Mouse (Mus musculus): Measurements from ENCODE around the gene Kcna4.

Kcna4 gene

DNA sequence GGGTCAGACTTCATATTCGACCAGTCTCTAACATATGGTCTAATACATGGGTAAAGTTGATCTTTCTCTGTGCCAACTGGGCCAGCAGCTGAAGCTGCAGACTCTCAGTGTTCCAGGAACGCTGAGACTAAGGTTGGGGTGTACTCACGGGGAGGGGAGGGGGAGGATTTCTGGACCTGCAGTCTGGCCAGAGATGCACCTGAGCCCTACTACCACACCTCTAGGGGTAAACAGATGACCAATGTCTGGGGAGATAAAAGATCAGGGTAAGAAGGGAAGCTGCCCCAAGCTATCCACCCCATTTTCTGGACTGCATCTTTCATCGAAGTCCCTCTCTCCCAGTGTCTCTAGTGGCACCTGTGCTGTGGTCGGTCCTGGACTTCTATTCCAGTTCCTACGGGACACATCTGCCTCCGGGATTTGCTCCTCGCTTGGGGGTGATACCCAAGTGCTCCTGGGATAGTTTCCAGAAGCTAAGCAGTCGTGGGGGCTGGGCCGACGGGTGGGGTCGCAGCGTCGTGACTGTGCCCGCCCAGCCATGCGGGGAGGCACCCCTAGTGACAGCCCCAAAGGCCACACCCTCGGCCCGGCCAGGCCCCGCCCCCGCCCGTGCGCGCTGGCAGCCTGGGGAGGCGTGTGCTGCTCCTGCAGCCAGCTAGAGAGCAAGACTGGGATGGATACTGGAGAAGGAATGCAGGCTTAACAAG, at the start of gene Kcna4:
TSS of gene Kcna4 (plus strand) at position 650 of the 707 bp plus-strand sequence.
- DNase-seq (ENCODE audit: low spot score in 2 of 2): peak; percentile 84 to 87

DNA sequence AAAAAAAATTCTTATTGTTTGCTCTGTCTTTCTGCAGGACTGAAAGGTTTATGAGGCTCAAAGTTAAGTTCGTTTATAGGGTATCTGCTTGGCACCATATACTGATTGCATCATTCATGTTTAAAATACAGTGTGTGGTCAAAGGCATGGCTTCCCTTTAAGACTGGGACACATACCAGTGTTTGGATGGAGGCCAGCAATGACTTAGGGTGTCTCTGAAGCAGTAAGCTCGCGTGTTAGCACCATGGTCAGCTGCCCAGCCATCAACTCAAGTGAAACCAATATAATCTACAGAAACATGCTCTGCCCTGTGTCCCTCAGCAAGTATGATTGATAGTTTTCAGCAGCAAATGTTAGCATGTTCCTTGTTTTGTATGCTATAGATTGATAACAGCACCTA, 32.3 kb upstream of the Kcna4 start:
- no peak for DNase-seq (ENCODE audit: low spot score in 2 of 2)

DNA sequence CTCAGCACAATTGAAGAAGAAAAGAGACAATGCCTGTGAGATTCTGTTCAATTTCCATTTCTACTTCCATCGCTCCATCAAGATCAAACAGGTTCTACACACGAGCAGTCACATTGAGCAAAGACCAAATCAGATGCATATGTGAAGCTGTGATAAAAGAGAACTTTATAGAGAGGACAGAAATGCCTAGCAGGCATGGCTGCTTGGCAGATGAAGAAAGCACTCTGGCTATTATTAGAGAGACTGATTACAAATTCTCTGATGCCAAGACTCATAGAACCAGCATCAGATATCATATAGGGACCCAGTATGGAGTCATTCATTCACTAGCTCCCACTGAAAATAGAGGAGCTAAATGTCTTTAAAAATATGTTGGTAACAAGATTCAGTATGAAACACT, 24.2 kb upstream of the Kcna4 start:
- DNase-seq (ENCODE audit: low spot score in 2 of 2): no peak

DNA sequence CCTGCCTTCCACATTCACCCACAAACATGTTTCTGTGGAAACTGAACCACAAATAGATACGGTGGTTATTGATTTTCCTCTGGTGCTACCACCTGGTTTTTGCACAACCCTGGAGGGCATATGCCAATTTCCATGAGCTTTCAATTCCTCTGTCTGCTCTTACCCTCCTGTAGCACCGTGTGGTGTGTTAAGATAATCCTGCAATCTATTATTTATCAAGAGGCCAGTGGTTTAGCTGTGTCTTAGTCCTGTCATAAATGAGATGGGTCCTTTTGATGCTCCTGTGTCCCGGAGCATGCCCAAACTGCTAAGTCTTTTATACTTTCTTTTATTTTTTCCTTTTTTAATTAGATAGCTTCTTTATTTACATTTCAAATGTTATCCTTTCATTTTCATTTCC, 20.4 kb upstream of the Kcna4 start:
- DNase-seq (ENCODE audit: low spot score in 2 of 2): no peak

GRCm38 (mm10) chr2:107290697-107291019, 219 bp downstream of the Kcna4 start:
- DNase-seq (ENCODE audit: low spot score in 2 of 2): no peak

DNA sequence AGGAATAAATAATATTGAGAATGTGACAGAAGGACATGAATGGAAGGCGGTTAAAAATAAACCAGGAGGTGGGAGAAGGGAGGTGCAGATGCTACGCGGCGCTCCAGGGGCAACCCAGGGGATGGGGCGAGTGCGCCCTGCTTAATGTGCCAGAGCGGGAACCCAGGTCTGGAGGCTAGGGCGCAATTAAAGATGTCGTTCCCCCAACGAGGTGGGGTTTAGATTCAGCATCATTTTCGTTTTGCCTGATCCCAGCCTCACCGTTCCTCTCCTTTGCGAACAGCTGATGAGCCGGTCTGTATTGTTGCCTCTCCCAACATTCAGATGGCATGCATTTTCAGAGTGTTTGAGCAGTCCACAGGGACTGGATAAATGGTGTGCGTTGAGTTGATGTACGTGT, 703 bp downstream of the Kcna4 start:
- peak; percentile 45 to 54 for DNase-seq (ENCODE audit: low spot score in 2 of 2)

DNA sequence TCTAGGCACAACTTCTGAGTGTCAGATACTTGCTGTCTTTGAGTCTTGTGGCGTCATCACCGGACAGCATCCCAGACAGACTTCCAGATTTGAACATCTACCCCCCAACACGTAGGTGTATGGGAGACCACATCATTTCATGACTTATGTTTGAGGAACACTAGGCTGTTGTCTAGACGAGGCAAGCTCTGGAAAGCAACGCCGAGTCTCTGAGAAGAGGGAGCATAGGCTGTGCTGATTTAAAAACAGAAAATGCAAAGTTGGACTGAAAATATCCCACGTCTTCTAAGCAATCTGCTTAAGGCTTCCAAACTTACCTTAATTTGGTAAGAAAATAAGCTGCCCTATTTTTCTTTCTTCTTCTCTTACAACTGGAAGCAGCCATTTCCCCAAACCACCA, 4.1 kb downstream of the Kcna4 start:
- no peak for DNase-seq (ENCODE audit: low spot score in 2 of 2)

DNA sequence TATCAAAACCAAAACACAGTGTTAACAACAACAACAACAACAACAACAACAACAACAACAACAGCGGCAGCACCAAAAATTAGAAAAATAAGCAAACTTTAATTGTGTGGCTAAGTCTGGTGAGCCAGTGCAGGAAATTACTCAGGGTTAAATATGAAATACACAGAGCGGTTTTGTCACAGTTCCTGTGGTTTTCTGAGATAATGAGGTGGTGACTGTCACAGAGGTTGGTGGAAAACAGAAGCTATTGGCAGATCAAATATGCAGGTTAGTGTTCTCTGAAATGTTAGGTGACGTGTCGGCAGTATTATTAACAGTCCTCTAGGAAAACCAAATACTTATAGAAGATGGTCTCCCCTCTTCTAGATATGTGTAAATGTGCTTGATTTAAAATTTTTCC, 11.4 kb downstream of the Kcna4 start:
- DNase-seq (ENCODE audit: low spot score in 2 of 2): no peak

GRCm38 (mm10) chr2:107304707-107305106, 14.3 kb downstream of the Kcna4 start:
- no peak for DNase-seq (ENCODE audit: low spot score in 2 of 2)

- no peak for DNase-seq (ENCODE audit: low spot score in 2 of 2)
Measured at GRCm38 (mm10) chr2:107306077-107306476, 15.6 kb downstream of the Kcna4 start.

GRCm38 (mm10) chr2:107318636-107319035, 28.2 kb downstream of the Kcna4 start:
- no peak for DNase-seq (ENCODE audit: low spot score in 2 of 2)

DNA sequence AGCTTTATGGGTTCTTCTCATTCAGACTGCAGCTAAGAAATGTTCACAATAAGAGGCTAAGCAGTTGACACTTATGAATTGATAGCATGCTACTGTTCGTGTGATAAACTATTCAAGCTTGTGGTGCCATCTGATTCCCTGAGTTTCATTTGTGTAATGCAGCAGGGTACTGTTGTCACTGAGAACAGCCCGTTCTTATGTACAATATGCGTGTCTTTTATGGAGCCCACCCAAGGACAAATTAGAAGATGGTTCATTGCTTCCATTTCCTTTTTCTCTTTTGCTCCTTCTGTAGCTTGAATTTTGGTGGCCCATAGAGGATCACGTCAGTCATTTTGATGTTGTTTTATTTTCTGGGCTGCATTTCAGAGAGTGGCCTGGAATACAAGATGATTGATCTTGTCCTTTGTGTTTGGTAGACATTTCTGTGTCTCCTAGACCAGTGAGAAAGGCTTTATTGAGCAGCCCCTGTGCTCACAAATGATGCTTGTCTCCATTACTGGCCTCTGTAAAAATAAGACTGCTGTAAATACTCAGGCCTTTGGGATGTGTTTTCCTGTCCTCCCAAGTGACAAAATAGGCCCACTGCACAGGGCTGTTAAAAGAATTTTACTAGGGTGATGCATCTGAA, 31.3 kb downstream of the Kcna4 start:
- DNase-seq (ENCODE audit: low spot score in 2 of 2): no peak

GRCm38 (mm10) chr2:107324090-107324489, 33.7 kb downstream of the Kcna4 start:
- no peak for DNase-seq (ENCODE audit: low spot score in 2 of 2)

DNA sequence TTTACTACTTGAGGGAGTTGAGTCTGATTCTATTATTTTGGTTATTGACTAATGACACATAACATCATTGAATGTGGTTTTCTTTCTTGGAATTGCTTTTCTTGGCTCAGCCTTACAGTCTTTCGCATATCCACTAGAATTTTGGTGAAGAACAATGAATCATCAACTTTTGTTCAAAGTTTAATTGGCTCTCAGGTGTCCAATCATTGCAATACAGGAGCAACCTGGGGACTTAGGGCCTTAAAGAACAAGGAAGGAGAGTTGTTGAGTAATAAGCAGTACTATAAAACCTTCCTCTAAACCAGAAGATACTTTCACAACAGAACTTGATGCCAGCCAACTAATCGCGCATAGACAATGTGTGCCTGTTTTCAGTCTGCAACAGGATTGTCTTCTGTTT, 36.8 kb downstream of the Kcna4 start:
- DNase-seq (ENCODE audit: low spot score in 2 of 2): no peak

- DNase-seq (ENCODE audit: low spot score in 2 of 2): no peak
Measured at GRCm38 (mm10) chr2:107341291-107341690, 50.9 kb downstream of the Kcna4 start.

DNA sequence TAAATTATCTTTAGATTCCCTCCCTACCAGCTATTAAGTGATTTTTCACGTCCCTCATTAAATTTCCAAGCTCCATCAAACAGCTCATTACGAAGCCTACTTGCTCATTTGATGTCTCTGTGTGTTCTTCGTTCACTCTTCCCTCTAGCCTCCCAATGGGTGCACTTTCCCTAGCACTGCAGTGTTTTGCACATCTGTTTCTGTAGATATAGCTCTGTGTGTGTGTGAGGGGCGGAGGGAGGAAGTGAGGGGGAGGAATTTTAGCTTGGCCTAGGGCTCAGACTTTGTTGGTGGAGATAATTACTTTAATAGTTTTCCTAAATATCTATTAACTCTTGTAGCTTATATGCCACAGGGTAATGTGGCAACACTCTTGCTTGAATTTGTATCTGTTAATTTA, 54.4 kb downstream of the Kcna4 start:
- DNase-seq (ENCODE audit: low spot score in 2 of 2): no peak

GRCm38 (mm10) chr2:107345299-107345698, 54.9 kb downstream of the Kcna4 start:
- no peak for DNase-seq (ENCODE audit: low spot score in 2 of 2)

Measured in right cerebral cortex, postnatal 10 days (tissue).